Mouse (Mus musculus) cerebellum, adult 11 months (tissue): ENCODE measurements around the gene Gm20489.
A peak's percentile ranks its signal among the peaks of the same experiment; 100 is the strongest.

Source experiments
- DNase-seq: peaks from one replicate; pipeline ENCODE4 v3.0.0; 2022

Gene Gm20489

DNA sequence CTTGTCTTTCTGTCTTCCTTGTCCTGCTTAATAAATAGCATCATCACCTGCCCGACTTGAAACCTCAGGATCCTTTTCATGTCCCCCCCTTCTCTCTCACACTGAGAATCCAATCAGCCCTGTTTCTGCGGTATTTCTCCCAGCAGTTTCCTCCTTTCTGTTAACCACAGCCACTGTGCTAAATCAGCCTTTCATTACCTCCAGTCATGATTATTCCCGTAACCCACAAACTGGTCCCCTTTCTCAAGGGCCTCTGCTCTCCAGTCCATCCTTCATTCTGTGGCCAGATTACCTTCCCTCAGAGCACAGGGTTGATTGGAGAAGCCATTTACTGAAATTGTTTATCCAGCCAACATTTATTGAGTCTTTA lies at the start of gene Gm20489:
TSS of gene Gm20489 (minus strand) at position 269 of the 370 bp plus-strand sequence.
- DNase-seq = no peak

- no peak for DNase-seq
Measured at GRCm38 (mm10) chrX:101313625-101314359, 45.0 kb upstream of the Gm20489 start.

- no peak for DNase-seq
Measured at GRCm38 (mm10) chrX:101309299-101309698, 40.5 kb upstream of the Gm20489 start.

- no peak for DNase-seq
Measured at GRCm38 (mm10) chrX:101304646-101305045, 35.8 kb upstream of the Gm20489 start.

GRCm38 (mm10) chrX:101301654-101302053 lies 32.8 kb upstream of the Gm20489 start:
- no peak for DNase-seq

DNA sequence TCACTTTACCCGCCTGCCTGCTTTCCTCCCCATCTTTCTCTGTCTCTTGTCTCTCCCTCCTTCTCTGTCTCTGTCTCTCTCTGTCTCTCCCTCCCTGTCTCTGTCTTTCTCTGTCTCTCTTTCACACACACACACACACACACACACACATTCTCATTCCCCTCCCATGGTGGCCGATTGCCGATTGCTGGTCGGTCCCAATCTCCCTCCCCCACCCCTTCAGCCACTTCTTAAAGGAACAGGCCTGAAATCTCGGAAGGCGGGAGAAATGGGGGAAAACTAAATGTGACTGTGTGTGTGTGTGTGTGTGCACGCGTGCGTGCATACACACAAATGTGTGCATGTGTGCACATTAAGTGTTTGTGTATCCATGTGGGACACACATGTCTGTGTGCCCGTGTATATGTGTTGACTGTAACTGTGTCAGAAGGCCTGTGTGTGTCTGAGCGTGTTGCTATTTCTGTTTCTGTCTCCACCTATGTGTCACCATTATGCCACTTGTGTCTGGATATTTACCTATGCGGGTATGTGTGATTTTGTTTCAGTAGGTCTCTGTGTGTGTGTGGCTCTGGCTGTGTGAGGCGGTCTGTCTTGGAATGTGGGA lies 31.7 kb upstream of the Gm20489 start:
- DNase-seq = no peak

- DNase-seq = no peak
Measured at GRCm38 (mm10) chrX:101299473-101300426, 30.9 kb upstream of the Gm20489 start.

- peak; percentile 47 for DNase-seq
Measured at GRCm38 (mm10) chrX:101299055-101299454, 30.2 kb upstream of the Gm20489 start, which contains the start of gene Nlgn3. Gene Nlgn3, plus strand, starts transcription at chrX:101299168.

DNA sequence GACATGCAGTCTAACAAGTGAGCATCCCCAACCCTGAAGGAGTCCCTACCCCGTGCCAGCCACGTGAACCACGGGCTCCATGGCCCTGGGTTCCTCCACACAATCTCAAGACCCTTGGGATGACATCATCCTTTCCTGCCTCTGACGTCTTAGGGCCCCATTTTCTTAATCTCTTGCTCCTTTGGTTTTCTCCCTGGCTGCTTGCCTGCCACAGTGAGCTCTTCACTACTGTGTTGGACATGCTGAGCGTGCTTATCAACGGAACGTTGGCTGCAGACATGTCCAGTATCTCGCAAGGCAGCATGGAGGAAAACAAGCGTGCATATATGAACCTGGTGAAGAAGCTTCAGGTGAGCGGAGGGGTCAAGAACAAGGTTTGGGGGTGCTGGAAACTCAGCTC lies 21.3 kb upstream of the Gm20489 start:
- no peak for DNase-seq

GRCm38 (mm10) chrX:101289037-101289436 lies 20.2 kb upstream of the Gm20489 start:
- no peak for DNase-seq

- no peak for DNase-seq
Measured at GRCm38 (mm10) chrX:101288432-101288831, 19.6 kb upstream of the Gm20489 start.

DNA sequence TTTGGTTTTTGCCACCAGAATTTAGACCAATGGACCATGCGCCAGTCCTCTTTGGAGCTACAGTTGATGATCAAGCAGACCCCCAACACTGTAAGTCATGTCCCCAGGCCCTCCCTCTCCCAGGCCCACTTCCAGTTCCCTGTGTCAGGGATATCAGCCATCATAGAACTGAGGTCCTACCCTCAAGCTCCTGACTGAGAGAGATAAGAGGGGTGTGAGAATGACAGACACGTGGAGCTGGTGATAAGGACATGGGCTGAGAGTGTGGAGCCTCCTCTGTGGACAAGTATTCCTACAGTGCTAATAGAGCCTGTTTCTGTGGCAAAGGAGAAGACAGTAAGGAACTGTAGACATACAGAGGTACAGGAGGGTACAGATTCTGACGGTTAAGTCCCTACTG lies 18.7 kb upstream of the Gm20489 start:
- DNase-seq = no peak

DNA sequence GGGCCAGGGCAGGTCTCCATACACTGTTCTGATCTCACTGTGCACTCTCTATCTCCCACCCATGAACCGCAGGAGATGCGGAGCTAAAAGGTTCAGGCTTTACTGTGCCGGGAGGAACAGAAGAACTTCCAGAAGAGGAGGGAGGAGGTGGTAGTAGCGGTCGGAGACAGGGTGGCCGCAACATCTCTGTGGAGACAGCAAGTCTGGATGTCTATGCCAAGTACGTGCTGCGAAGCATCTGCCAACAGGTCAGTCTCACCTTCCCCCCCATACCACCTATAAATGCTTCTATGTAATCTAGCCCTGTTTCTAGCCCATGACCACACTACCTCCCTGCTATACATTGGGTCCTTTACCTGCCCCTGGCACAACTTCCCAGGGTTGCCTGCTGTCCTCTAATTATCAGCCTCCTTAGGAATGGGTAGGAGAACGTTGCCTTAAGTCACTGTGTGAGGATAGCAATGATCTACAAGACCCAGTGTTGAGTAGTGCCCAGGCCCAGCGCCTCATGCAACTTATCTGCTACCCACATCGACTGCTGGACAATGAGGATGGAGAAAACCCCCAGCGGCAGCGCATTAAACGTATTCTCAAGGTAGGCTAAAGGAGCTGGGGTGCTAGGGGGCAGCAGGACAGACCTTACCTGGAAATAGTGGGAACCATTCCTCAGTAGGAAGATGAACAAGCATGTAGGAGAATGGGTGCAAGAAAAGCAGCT lies 17.3 kb upstream of the Gm20489 start:
- no peak for DNase-seq

GRCm38 (mm10) chrX:101285534-101285933 lies 16.7 kb upstream of the Gm20489 start:
- peak; percentile 45 for DNase-seq

GRCm38 (mm10) chrX:101282813-101283212 lies 14.0 kb upstream of the Gm20489 start:
- no peak for DNase-seq

GRCm38 (mm10) chrX:101273875-101274738 lies 5.3 kb upstream of the Gm20489 start, which contains the start of gene Med12:
Gene Med12, plus strand, starts transcription at chrX:101274030.
- DNase-seq = peak; percentile 88

- DNase-seq = no peak
Measured at GRCm38 (mm10) chrX:101273410-101273809, 4.6 kb upstream of the Gm20489 start.

GRCm38 (mm10) chrX:101268025-101268754 lies 633 bp downstream of the Gm20489 start, which contains the start of gene Il2rg:
Gene Il2rg, minus strand, starts transcription at chrX:101268255.
- DNase-seq = no peak

- no peak for DNase-seq
Measured at GRCm38 (mm10) chrX:101266631-101267030, 2.2 kb downstream of the Gm20489 start.

DNA sequence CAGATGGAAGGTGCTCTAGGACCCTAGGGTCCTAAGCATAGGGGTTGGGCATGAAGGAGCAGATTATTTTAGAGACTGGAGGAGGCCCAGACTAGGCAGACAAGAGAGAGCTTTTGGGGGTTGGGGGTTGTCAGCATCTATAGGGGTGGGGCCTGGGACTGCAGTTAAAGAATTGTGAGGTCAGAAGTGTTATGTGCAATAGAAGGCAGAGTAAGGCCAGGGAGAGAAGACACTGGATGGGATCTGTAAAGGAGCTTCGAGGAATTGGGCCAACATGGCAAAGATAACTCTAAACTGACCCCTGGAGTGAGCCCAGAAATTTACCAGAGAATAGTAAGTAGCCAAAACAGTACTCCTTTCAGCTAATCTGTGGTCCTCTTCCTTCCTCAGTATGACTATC lies 4.9 kb downstream of the Gm20489 start, which contains the start of gene Gm614:
TSS of gene Gm614 (minus strand) at position 101 of the 400 bp plus-strand sequence.
- DNase-seq = no peak
